Mouse (Mus musculus) kidney, adult 18-20 months (tissue): ENCODE measurements around the gene Spsb1.

Experiments
- DNase-seq: peaks from one replicate; pipeline ENCODE4 v3.0.0; 2021

The Spsb1 gene

GRCm38 (mm10) chr4:149983921-149984645 is 29.2 kb upstream of the Spsb1 start:
- DNase-seq: no peak

- no peak for DNase-seq
Observed at GRCm38 (mm10) chr4:149982154-149982553, 27.3 kb upstream of the Spsb1 start.

- DNase-seq: peak; percentile 91
Observed at GRCm38 (mm10) chr4:149979819-149980308, 25.0 kb upstream of the Spsb1 start.

GRCm38 (mm10) chr4:149978820-149979219 is 24.0 kb upstream of the Spsb1 start:
- peak; percentile 6 for DNase-seq

- peak; percentile 16 for DNase-seq
Observed at GRCm38 (mm10) chr4:149977801-149978544, 23.1 kb upstream of the Spsb1 start.

- DNase-seq: no peak
Observed at GRCm38 (mm10) chr4:149977181-149977580, 22.3 kb upstream of the Spsb1 start.

GRCm38 (mm10) chr4:149975730-149976254 is 20.9 kb upstream of the Spsb1 start:
- DNase-seq: no peak

GRCm38 (mm10) chr4:149975291-149975690 is 20.4 kb upstream of the Spsb1 start:
- no peak for DNase-seq

GRCm38 (mm10) chr4:149971393-149971792 is 16.6 kb upstream of the Spsb1 start:
- no peak for DNase-seq

GRCm38 (mm10) chr4:149968526-149968925 is 13.7 kb upstream of the Spsb1 start:
- no peak for DNase-seq

- no peak for DNase-seq
Observed at GRCm38 (mm10) chr4:149966963-149967362, 12.1 kb upstream of the Spsb1 start.

GRCm38 (mm10) chr4:149966252-149966651 is 11.4 kb upstream of the Spsb1 start:
- DNase-seq: peak; percentile 65

- no peak for DNase-seq
Observed at GRCm38 (mm10) chr4:149965672-149966071, 10.8 kb upstream of the Spsb1 start.

- DNase-seq: no peak
Observed at GRCm38 (mm10) chr4:149965242-149965641, 10.4 kb upstream of the Spsb1 start.

- DNase-seq: no peak
Observed at GRCm38 (mm10) chr4:149964770-149965169, 9.9 kb upstream of the Spsb1 start.

- DNase-seq: no peak
Observed at GRCm38 (mm10) chr4:149964285-149964684, 9.4 kb upstream of the Spsb1 start.

GRCm38 (mm10) chr4:149960391-149960790 is 5.5 kb upstream of the Spsb1 start:
- no peak for DNase-seq

GRCm38 (mm10) chr4:149959816-149960215 is 5.0 kb upstream of the Spsb1 start:
- no peak for DNase-seq

GRCm38 (mm10) chr4:149958566-149958965 is 3.7 kb upstream of the Spsb1 start:
- DNase-seq: peak; percentile 86

GRCm38 (mm10) chr4:149956048-149956447 is 1.2 kb upstream of the Spsb1 start:
- DNase-seq: no peak

- no peak for DNase-seq
Observed at GRCm38 (mm10) chr4:149955631-149956030, 788 bp upstream of the Spsb1 start.

GRCm38 (mm10) chr4:149953621-149954481 is 992 bp downstream of the Spsb1 start:
- peak; percentile 65 for DNase-seq

GRCm38 (mm10) chr4:149952201-149952600 is 2.6 kb downstream of the Spsb1 start:
- no peak for DNase-seq
